Comparison of ENCODE assay signal across 9 mouse cellular contexts in the genomic region with DNA sequence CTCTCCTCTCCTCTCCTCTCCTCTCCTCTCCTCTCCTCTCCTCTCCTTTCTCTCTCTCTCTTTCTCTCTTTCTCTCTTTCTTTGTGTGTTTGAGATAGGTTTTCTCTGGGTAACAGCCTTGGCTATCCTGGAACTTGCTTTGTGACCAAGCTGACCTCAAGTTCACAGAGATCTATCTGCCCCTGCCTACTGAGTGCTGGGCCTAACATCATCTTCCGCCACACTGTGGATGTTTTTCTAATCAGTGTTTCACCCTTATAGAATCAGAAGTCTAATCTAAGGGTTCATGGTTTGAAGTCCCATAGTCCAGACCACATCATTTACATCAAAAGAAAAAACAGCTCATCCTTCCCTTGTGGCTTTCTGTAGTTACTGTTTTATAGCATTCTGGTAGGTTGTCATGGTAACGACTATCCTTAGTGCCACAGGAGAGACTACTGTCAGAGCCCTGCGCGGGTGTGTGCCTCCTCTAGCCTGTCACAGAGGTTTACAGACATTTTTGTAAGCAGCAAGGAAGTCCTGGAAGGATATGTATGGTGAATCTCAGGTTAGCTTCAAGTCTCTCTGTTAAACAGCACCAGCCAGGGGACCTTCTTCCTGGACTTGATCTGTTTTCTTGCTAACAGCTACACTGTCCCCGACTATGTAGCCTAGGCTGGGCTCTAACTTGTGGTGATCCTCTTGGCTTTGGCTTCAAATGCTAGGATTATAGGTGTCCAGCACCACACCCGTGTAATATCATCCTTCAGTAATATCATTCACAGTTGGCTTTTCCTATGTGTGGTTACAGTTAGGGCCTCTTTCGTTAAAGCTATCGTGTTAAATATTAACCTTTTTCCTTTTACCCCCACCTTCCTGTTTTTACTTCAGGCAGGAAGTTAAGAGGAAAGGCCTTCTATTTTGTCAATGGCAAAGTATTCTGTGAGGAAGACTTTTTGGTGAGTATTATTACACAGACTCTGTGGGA. TPM values are rescaled to one million over a fixed set of nuclear protein-coding genes. Genes with fewer than 3 reads are reported as not detected.
A peak's percentile ranks its signal among the peaks of the same experiment; 100 is the strongest.
DNase-seq lines count a peak whose midpoint lies in the region; ATAC-seq lines count a peak whose summit lies in the region.
"Had no signal": no experiment of that assay in that cellular context is flagged by ENCODE, and none has a peak within 500 bp of the region (broad histone marks: within the 10 kb centered on the region; RNA-seq: fewer than 3 reads in every experiment).

No protein-coding gene starts in this region.

- ATAC-seq in forebrain, embryonic 14.5 days: no peak

- no peak overlapping the region for H3K4me3 ChIP-seq in forebrain, embryonic 14.5 days (ENCODE audit: low read depth, low read length)
- no peak overlapping the region for H3K4me3 ChIP-seq in forebrain, embryonic 10.5 days
- H3K4me3 ChIP-seq: embryonic facial prominence, embryonic 12.5 days had no signal

- H3K27ac ChIP-seq in forebrain, embryonic 14.5 days (ENCODE audit: low read depth, low read length): no peak overlapping the region
- H3K27ac ChIP-seq in forebrain, embryonic 10.5 days: no peak overlapping the region
- H3K27ac ChIP-seq: embryonic facial prominence, embryonic 12.5 days had no signal

- no peaks in the 10 kb centered on the region for H3K27me3 ChIP-seq in forebrain, embryonic 14.5 days (replicated peaks; ENCODE audit: control insufficient read depth, insufficient read depth, low read length)
- H3K27me3 ChIP-seq in forebrain, embryonic 10.5 days (ENCODE audit: poor library complexity, severe bottlenecking): no peaks in the 10 kb centered on the region
- H3K27me3 ChIP-seq: embryonic facial prominence, embryonic 12.5 days had no signal

- H3K36me3 ChIP-seq in forebrain, embryonic 14.5 days (ENCODE audit: control insufficient read depth, insufficient read depth, low read length): peaks cover 14% of the 10 kb centered on the region
- H3K36me3 ChIP-seq in forebrain, embryonic 10.5 days (replicated peaks): peaks cover 56% of the 10 kb centered on the region

- no peaks in the 10 kb centered on the region for H3K9me3 ChIP-seq in forebrain, embryonic 14.5 days (replicated peaks; ENCODE audit: control insufficient read depth, low read length)
- no peaks in the 10 kb centered on the region for H3K9me3 ChIP-seq in forebrain, embryonic 10.5 days
- H3K9me3 ChIP-seq: embryonic facial prominence, embryonic 12.5 days had no signal

- peak; percentile 49 for DNase-seq in forebrain, embryonic 14.5 days (ENCODE audit: low spot score)
- no peak for DNase-seq in forebrain, embryonic 10.5 days (ENCODE audit: extremely low spot score, low spot score)
- DNase-seq in right cerebral cortex, adult 18-20 months: peak; percentile 52
- DNase-seq in right cerebral cortex, postnatal 14 days: no peak
- DNase-seq in kidney, postnatal 36 days: peak; percentile 39 to 49
- peak; percentile 39 for DNase-seq in thymus, postnatal 14 days
- no peak for DNase-seq in layer of hippocampus, adult 11-12 months (ENCODE audit: low spot score)
- DNase-seq in layer of hippocampus, postnatal 36 days: no peak

- no peaks in the 10 kb centered on the region for H3K4me1 ChIP-seq in forebrain, embryonic 14.5 days (ENCODE audit: control insufficient read depth, insufficient read depth, low read length)
- H3K4me1 ChIP-seq in forebrain, embryonic 10.5 days: no peaks in the 10 kb centered on the region
- H3K4me1 ChIP-seq: embryonic facial prominence, embryonic 12.5 days had no signal

- 87% methylated on average over 8 of the region's 8 CpGs for WGBS in forebrain, embryonic 14.5 days
- WGBS in forebrain, embryonic 10.5 days: 89% methylated on average over 8 of the region's 8 CpGs

- H3K4me2 ChIP-seq in forebrain, embryonic 14.5 days (ENCODE audit: low read length): no peak overlapping the region
- H3K4me2 ChIP-seq: embryonic facial prominence, embryonic 12.5 days had no signal

- no peak overlapping the region for H3K9ac ChIP-seq in forebrain, embryonic 14.5 days (ENCODE audit: low read length)
- H3K9ac ChIP-seq: embryonic facial prominence, embryonic 12.5 days had no signal

RNA-seq across cellular contexts. Expression of gene Sacm1l, which starts 19.6 kb away (rescaled TPM):
- 46.3 and 56.2 TPM in 2 replicates for polyA plus RNA-seq in forebrain, embryonic 14.5 days (2014; fragmentation: Nextera tagmentation; extraction: Ambion mirVana)
- polyA plus RNA-seq in forebrain, embryonic 10.5 days (2016; fragmentation: Nextera tagmentation; extraction: Ambion mirVana): 40.1 and 42.5 TPM in 2 replicates
- total RNA-seq in layer of hippocampus, postnatal 36 days (2021): 10 to 100 TPM; 59.3 to 63.7 TPM

RNA-seq across cellular contexts. Expression of gene Limd1, which starts 31.4 kb away (rescaled TPM):
- polyA plus RNA-seq in forebrain, embryonic 14.5 days (2014; fragmentation: Nextera tagmentation; extraction: Ambion mirVana): 23.1 and 23.5 TPM in 2 replicates
- 55.7 and 57.8 TPM in 2 replicates for polyA plus RNA-seq in forebrain, embryonic 10.5 days (2016; fragmentation: Nextera tagmentation; extraction: Ambion mirVana)
- 1 to 10 TPM; 7.5 to 7.7 TPM for total RNA-seq in layer of hippocampus, postnatal 36 days (2021)

Comparison
In these comparisons a context has a peak if more than half of its experiments do, and no peak if none do; other contexts are left out.
1. DNase-seq: peak in forebrain, embryonic 14.5 days (single experiment), right cerebral cortex, adult 18-20 months (single experiment), kidney, postnatal 36 days (2 of 2) and thymus, postnatal 14 days (single experiment); none in forebrain, embryonic 10.5 days (single experiment), right cerebral cortex, postnatal 14 days (single experiment), layer of hippocampus, adult 11-12 months (single experiment) and layer of hippocampus, postnatal 36 days (0 of 2).